Mouse (Mus musculus) G1E-ER4 (cell line): Measurements from ENCODE around the gene Wwox. TPM values are rescaled to one million over a fixed set of nuclear protein-coding genes. Genes with fewer than 3 reads are reported as not detected.

Source experiments
- GATA1 ChIP-seq: IDR thresholded peaks from one replicate; pipeline ENCODE4 v1.8.0; 2012; ENCODE audit warnings: low read length, inconsistent platforms
- polyA plus RNA-seq: library from polyadenylated mRNA; stranded (reverse); fragments of >175 nt; gene quantifications from 2 replicates; pipeline ENCODE4 v1.2.3, GENCODE M21; 2012

Gene Wwox
- polyA plus RNA-seq, 1 experiment, result 7.2 TPM

- TF ChIP-seq GATA1, result no peak
These were observed 395.3 kb downstream of the Wwox start for GRCm38 (mm10) chr8:114834730-114835129.

- TF ChIP-seq GATA1, result no peak
These were observed 400.5 kb downstream of the Wwox start for GRCm38 (mm10) chr8:114839998-114840397.

- TF ChIP-seq GATA1, result no peak
These were observed 408.2 kb downstream of the Wwox start for GRCm38 (mm10) chr8:114847666-114848065.

GRCm38 (mm10) chr8:114849461-114849860 lies 410.0 kb downstream of the Wwox start:
- TF ChIP-seq GATA1, result no peak

GRCm38 (mm10) chr8:114850014-114850870 lies 410.8 kb downstream of the Wwox start:
- TF ChIP-seq GATA1, result no peak

GRCm38 (mm10) chr8:114853765-114854164 lies 414.3 kb downstream of the Wwox start:
- TF ChIP-seq GATA1, result no peak

GRCm38 (mm10) chr8:114855833-114856232 lies 416.4 kb downstream of the Wwox start:
- TF ChIP-seq GATA1, result no peak

GRCm38 (mm10) chr8:114865911-114866310 lies 426.5 kb downstream of the Wwox start:
- TF ChIP-seq GATA1, result no peak

GRCm38 (mm10) chr8:114869321-114869720 lies 429.9 kb downstream of the Wwox start:
- no peak for TF ChIP-seq GATA1

- no peak for TF ChIP-seq GATA1
These were observed 431.0 kb downstream of the Wwox start for GRCm38 (mm10) chr8:114870410-114870809.

GRCm38 (mm10) chr8:114872491-114872890 lies 433.0 kb downstream of the Wwox start:
- TF ChIP-seq GATA1, result no peak

- no peak for TF ChIP-seq GATA1
These were observed 435.7 kb downstream of the Wwox start for GRCm38 (mm10) chr8:114875161-114875560.

GRCm38 (mm10) chr8:114876161-114876611 lies 436.7 kb downstream of the Wwox start:
- TF ChIP-seq GATA1, result no peak

- no peak for TF ChIP-seq GATA1
These were observed 437.3 kb downstream of the Wwox start for GRCm38 (mm10) chr8:114876696-114877206.

- TF ChIP-seq GATA1, result no peak
These were observed 437.8 kb downstream of the Wwox start for GRCm38 (mm10) chr8:114877234-114877633.

GRCm38 (mm10) chr8:114878449-114879276 lies 439.2 kb downstream of the Wwox start:
- TF ChIP-seq GATA1, result no peak
